Mouse (Mus musculus) liver, postnatal 0 days (tissue): Measurements from ENCODE around the gene Glrb. TPM values are rescaled to one million over a fixed set of nuclear protein-coding genes. Genes with fewer than 3 reads are reported as not detected.

Experiments
- ATAC-seq: fragments of 200-750 bp; cut with Nextera tagmentation; 2 replicates; pipeline ENCODE4 v1.8.0; 2017; ENCODE audit warnings: mild to moderate bottlenecking, moderate library complexity
- DNase-seq: peaks from one replicate; pipeline ENCODE4 v3.0.0-alpha.2; 2016
- H3K27ac ChIP-seq: fragments of 300-500 bp; sonication (generic); 2 replicates; pipeline ENCODE4 v1.5.1; 2014; ENCODE audit warnings: antibody characterized with exemption, moderate library complexity, mild to moderate bottlenecking, low read depth
- H3K27me3 ChIP-seq: fragments of 300-500 bp; sonication (generic); 2 replicates; pipeline ENCODE4 v1.6.1; 2014; ENCODE audit warnings: low read length, control low read depth, mixed read lengths; ENCODE audit not compliant: insufficient read depth
- H3K36me3 ChIP-seq: fragments of 300-500 bp; sonication (generic); replicated peaks from 2 replicates; pipeline ENCODE4 v1.6.1; 2014; ENCODE audit warnings: mild to moderate bottlenecking, control low read depth, low read length, moderate library complexity, mixed read lengths; ENCODE audit not compliant: insufficient read depth
- H3K4me1 ChIP-seq: fragments of 300-500 bp; sonication (generic); 2 replicates; pipeline ENCODE4 v1.6.1; 2014; ENCODE audit warnings: antibody characterized with exemption, mild to moderate bottlenecking, control low read depth; ENCODE audit not compliant: insufficient read depth
- H3K4me2 ChIP-seq: fragments of 300-500 bp; sonication (generic); 2 replicates; pipeline ENCODE4 v1.6.1; 2014; ENCODE audit warnings: low read depth, mild to moderate bottlenecking, low read length, moderate library complexity, mixed read lengths
- H3K4me3 ChIP-seq: fragments of 300-500 bp; sonication (generic); 2 replicates; pipeline ENCODE4 v1.5.1; 2014; ENCODE audit warnings: low read depth, low read length
- H3K9ac ChIP-seq: fragments of 300-500 bp; sonication (generic); replicated peaks from 2 replicates; pipeline ENCODE4 v1.6.1; 2014; ENCODE audit warnings: mild to moderate bottlenecking, moderate library complexity
- H3K9me3 ChIP-seq: fragments of 300-500 bp; sonication (generic); 2 replicates; pipeline ENCODE4 v1.6.1; 2016; ENCODE audit warnings: mild to moderate bottlenecking, control low read depth, low read length, mixed read lengths
- CTCF ChIP-seq: sonication (generic); IDR thresholded peaks from 2 replicates; pipeline ENCODE4 v1.5.1; 2016; ENCODE audit warnings: antibody characterized with exemption, low read depth
- EP300 ChIP-seq: IDR thresholded peaks from 2 replicates; pipeline ENCODE4 v1.6.1; 2016; ENCODE audit warnings: antibody characterized with exemption, low read depth, mild to moderate bottlenecking
- WGBS: fragments of 180-500 bp; shearing (Covaris S2); extraction: QIAGEN DNeasy Blood & Tissue Kit; methylation state at CpG from one replicate; pipeline ENCODE4 v1.1.7; 2014; ENCODE audit not compliant: insufficient replicate concordance; 5-methylcytosine and 5-hydroxymethylcytosine counted together
- polyA plus RNA-seq: library from polyadenylated mRNA; unstranded; fragments of >200 nt; fragmentation: Nextera tagmentation; extraction: Ambion mirVana; gene quantifications from 2 replicates; pipeline ENCODE4 v1.2.1, GENCODE M21; 2015

The Glrb gene
- polyA plus RNA-seq, 1 experiment from 2014 or later, result 0.05 TPM

DNA sequence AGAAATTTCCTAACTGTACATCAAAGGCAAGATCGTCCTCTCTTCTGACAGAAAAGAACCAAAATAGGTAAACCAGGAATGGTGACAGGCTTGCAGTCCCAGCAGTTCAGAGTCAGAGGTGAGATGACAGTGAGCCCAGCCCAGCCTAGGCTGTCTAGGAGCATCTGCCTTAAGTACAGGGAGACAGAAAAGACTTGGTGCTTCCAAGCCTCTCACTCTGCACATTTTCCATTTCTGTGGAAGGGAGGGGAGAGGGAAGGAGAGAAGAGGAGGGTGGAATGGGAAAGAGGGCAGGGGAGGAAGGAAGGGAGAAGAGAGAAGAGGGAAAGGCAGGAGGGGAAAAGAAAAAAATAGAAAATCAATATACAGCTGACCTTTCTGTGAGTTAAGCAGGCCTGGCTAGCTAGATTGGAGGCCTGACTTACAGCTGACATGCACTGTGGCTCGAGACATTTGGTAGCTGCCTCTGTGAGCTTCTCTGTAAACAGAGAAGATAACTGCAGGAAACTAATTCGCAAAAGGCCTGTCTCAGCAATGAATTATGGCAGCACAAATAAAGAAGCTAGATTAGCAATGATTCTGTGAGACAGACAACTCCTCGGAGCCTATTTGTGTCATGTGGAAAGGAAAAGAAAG, 20.3 kb downstream of the Glrb start:
- no peak overlapping the region for H3K4me3 ChIP-seq
- H3K4me1 ChIP-seq, result no peaks in the 10 kb centered on the region
- WGBS, result 36% methylated on average over 4 of the region's 4 CpGs
- no peak overlapping the region for H3K9ac ChIP-seq
- H3K36me3 ChIP-seq, result no peaks in the 10 kb centered on the region
- no peak for DNase-seq
- no peaks in the 10 kb centered on the region for H3K9me3 ChIP-seq
- no peak overlapping the region for H3K27ac ChIP-seq
- no peak for ATAC-seq
- no peak for TF ChIP-seq EP300
- TF ChIP-seq CTCF, result no peak
- H3K4me2 ChIP-seq, result no peak overlapping the region
- no peaks in the 10 kb centered on the region for H3K27me3 ChIP-seq

DNA sequence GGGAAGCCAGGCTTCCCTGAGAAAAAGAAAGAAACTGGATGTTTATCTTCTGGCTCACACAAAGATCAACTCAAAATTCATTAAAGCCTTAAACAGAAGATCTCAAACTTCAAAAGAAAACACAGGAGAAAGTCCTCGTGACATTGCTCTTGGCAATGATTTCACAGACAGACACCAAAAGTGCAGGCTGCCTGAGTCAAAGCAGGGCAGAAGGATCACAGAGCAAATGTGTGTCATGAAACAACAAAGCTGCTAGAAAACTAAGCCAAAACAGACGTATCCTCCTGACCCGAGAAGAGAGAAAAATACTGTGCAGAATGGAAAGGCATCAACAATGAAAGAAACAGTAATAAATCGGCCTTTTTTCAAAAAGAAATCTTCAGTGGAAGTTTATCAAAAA, 22.4 kb downstream of the Glrb start:
- Histone ChIP-seq H3K36me3 (no peaks in the 10 kb centered on the region), H3K4me1 (no peaks in the 10 kb centered on the region), H3K27ac (no peak overlapping the region), H3K9me3 (no peaks in the 10 kb centered on the region), H3K4me3 (no peak overlapping the region), H3K4me2 (no peak overlapping the region), H3K27me3 (no peaks in the 10 kb centered on the region), H3K9ac (no peak overlapping the region)
- WGBS, result 56% methylated on average over 4 of the region's 4 CpGs
- no peak for TF ChIP-seq CTCF
- no peak for TF ChIP-seq EP300
- no peak for ATAC-seq
- DNase-seq, result no peak

DNA sequence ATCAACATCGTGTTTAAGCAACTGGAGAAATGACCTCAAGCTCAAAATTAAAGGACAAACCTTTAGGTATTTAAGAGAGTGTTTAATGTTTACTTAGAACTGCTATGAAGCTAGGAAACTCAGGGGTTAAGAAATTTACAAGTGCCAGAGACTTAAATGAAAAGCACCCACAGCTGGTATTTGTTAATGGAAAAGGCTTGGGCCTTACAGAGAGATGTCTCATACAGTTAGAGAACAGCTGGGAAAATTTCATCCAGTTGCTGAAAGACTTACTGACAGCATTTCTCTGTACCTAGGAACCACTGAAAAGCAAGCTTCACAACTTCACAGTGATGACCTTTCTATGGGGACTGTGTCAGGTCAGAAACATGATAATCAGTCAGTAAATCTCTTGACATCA, 28.3 kb downstream of the Glrb start:
- no peak overlapping the region for H3K4me3 ChIP-seq
- ATAC-seq (no peak), DNase-seq (no peak)
- no peaks in the 10 kb centered on the region for H3K9me3 ChIP-seq
- H3K27ac ChIP-seq, result no peak overlapping the region
- H3K27me3 ChIP-seq, result no peaks in the 10 kb centered on the region
- no peak overlapping the region for H3K9ac ChIP-seq
- no peaks in the 10 kb centered on the region for H3K36me3 ChIP-seq
- no peaks in the 10 kb centered on the region for H3K4me1 ChIP-seq
- 78% methylated on average over 1 of the region's 1 CpGs for WGBS
- TF ChIP-seq CTCF (no peak), EP300 (no peak)
- no peak overlapping the region for H3K4me2 ChIP-seq

DNA sequence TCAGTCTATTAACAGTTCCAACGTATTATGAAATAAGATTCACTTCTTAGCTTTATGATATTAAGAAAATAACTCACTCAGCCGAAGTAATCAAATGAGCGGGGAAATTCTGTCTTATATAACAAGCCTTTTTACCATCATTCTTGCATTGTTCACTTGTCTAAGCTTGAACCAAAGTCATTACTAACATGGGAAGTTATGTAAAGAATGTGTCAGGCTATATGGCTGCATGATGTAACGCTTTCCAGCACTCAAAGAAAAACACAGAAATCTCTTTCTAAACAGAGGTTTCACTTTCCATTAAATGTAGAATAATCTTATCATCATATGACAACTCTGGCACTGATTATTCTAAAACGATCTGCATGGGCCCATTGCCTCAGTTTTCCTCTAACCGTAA, 29.9 kb downstream of the Glrb start:
- H3K4me3 ChIP-seq, result no peak overlapping the region
- WGBS, result 67% methylated on average over 6 of the region's 6 CpGs
- H3K9me3 ChIP-seq, result no peaks in the 10 kb centered on the region
- ATAC-seq (no peak), DNase-seq (no peak)
- H3K4me2 ChIP-seq, result no peak overlapping the region
- no peaks in the 10 kb centered on the region for H3K4me1 ChIP-seq
- H3K9ac ChIP-seq, result no peak overlapping the region
- H3K27me3 ChIP-seq, result no peaks in the 10 kb centered on the region
- TF ChIP-seq CTCF (no peak), EP300 (no peak)
- H3K27ac ChIP-seq, result no peak overlapping the region
- no peaks in the 10 kb centered on the region for H3K36me3 ChIP-seq

DNA sequence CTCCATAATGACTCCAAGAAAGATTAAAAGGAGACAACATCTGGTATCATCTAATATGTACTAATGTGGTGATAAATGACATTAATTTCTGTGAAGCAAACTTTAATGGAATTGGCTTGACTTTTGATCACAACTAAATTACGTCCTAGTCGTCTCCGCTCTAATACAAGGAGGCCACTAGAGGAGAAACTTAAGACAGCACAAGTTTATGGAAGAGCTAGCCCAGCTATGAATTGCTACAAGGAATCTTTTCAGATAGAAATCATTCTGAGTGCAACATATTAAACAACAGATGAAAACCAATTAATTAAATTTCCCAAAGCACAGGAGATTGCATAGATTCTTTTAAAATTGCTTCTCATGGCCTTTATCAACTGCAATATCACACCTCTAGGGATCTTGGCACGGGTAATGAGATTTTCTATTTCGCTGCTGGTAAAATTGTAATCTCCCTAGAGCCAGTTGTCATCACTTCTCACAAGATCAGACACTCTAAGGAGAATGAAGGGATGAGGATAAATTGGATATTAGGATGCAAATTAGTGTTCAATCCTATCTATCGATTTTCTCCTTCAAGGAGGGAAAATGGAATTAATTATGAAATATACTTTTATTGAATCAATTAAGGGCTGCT, 32.7 kb downstream of the Glrb start:
- H3K27me3 ChIP-seq, result no peaks in the 10 kb centered on the region
- H3K9me3 ChIP-seq, result no peaks in the 10 kb centered on the region
- DNase-seq (no peak), ATAC-seq (no peak)
- H3K9ac ChIP-seq, result no peak overlapping the region
- WGBS, result 79% methylated on average over 6 of the region's 6 CpGs
- no peaks in the 10 kb centered on the region for H3K4me1 ChIP-seq
- H3K36me3 ChIP-seq, result no peaks in the 10 kb centered on the region
- no peak overlapping the region for H3K4me2 ChIP-seq
- no peak overlapping the region for H3K27ac ChIP-seq
- TF ChIP-seq CTCF (no peak), EP300 (no peak)
- H3K4me3 ChIP-seq, result no peak overlapping the region

DNA sequence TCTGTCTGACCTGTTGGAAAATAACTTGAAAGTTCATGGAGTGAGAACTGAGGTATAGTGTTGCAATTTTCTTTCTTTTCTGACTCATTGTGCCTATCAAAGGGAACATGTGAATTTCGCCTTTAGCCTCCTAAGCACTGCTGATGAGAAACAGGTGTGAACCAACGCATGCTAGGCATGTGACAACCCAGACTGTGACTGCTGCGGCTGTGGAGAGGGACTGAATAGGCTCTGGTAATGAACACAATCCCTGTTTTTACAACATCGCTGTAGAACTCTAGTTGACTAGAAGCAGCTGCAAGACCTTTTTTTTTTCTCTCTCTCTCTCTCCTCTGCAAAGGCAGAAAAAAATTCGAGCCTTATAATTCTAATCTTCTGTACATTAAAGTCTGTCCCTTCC, 34.9 kb downstream of the Glrb start:
- Histone ChIP-seq H3K27me3 (no peaks in the 10 kb centered on the region), H3K4me2 (no peak overlapping the region), H3K9me3 (no peaks in the 10 kb centered on the region), H3K9ac (no peak overlapping the region), H3K27ac (no peak overlapping the region), H3K4me1 (no peaks in the 10 kb centered on the region), H3K36me3 (no peaks in the 10 kb centered on the region), H3K4me3 (no peak overlapping the region)
- ATAC-seq (no peak), DNase-seq (no peak)
- TF ChIP-seq EP300 (no peak), CTCF (no peak)
- 60% methylated on average over 5 of the region's 5 CpGs for WGBS
